Mouse (Mus musculus): ENCODE data around the gene Dhx15. TPM values are rescaled to one million over a fixed set of nuclear protein-coding genes. Genes with fewer than 3 reads are reported as not detected.

Dhx15 gene
- polyA plus RNA-seq, 1 experiment from 2014 or later = 179 TPM

DNA sequence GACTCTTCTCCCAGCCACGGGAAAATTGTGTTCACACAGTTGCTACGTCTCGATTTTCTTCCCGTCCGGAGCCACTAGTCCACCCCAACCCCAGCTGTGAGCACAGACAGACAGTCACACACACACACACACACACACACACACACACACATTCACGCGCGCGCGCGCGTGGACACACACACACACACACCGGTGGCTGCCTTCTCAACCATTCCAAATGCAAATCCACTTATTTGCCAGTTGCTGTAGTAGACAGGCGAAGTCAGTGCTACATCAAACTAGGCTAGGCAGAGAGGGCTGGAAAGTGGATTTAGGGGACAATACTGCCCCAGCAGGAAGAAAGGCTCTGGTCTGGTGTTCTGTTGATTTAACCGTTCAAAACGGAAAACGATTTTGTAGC lies 73.9 kb downstream of the Dhx15 start:
- WGBS = 6% methylated on average over 17 of the region's 17 CpGs
- 0 out of 2 replicates have a peak, but pooled peaks have one; percentile 0 for ATAC-seq (ENCODE audit: low FRiP score)
- no peak overlapping the region for H3K9ac ChIP-seq

DNA sequence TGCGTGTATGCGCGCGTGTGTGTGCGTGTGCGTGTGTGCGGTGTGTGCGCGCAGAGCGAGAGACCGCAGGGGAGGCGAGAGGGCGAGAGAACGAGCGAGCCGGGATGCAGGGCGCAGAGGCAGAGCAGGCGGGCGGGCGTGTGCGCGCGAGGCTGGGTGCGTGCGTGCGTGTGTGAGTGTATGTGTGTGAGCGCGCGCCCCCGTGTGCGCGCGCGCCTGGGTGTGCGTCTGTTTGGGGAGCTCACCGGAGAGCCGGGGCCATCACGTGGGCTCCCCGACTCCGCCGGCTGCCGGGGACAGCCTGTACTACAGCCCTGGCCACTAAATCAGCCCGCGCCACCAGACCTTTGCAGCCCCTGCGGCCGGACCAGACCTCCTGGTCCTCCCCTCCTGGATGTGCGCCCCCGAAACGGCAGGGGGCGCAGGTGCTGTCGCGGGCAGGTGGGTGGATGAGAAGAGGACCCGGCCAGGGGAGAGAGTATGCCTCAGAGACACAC lies 74.4 kb downstream of the Dhx15 start:
- ATAC-seq (ENCODE audit: low FRiP score) = peak; percentile 88
- Histone ChIP-seq H3K27ac (peak overlapping the region; percentile 71; the same call in 1 of the 2 replicates), H3K4me3 (peak overlapping the region; percentile 65), H3K36me3 (no peaks in the 10 kb centered on the region), H3K9ac (peak overlapping the region; percentile 64), H3K27me3 (peaks cover 47% of the 10 kb centered on the region), H3K9me3 (replicated peaks) (no peaks in the 10 kb centered on the region), H3K4me2 (replicated peaks) (peak overlapping the region; percentile 96), H3K4me1 (peaks cover 26% of the 10 kb centered on the region)
- under 1% methylated on average over 42 of the region's 53 CpGs for WGBS

More for the DNA sequence above, 73.9 kb downstream of the Dhx15 start:
- Histone ChIP-seq H3K4me2 (replicated peaks) (peak overlapping the region; percentile 96), H3K9me3 (replicated peaks) (no peaks in the 10 kb centered on the region), H3K27me3 (peaks cover 42% of the 10 kb centered on the region), H3K4me1 (peaks cover 26% of the 10 kb centered on the region), H3K4me3 (peak overlapping the region; percentile 65), H3K36me3 (no peaks in the 10 kb centered on the region), H3K27ac (no peak overlapping the region)

DNA sequence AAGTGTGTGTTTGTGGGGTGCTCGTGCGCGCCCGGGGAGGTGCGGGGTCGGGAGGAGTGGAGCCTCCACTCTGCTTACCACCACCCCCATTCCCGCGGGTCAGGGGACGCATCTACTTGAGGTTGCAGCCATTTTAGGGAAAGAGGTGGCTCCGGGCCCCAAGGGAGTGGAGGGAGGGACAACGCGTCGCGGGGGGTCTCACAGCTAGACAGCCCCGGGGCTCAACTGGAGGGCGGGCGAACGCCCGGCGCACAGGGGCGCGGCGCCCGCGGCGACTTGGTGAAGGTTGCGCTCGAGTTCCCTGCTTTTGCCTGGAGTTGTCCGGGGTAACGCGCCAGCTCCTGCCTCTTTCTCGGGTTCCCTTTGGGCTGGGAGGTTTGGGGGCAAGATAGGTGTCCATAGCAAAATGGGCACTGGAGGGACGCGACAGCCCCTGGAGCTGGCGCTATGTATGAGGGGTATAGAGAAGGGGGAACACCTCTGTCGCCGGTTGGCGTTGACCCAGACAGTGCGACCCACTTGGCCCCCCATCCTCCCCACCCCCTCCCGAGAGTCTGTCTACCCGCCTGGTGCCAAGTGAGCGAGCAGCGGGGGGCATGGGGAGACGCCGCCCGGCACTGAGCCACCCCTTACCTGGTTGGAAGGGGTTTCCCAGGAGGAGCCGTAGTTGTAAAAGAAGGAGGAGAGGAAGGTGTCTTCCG lies 75.4 kb downstream of the Dhx15 start:
- Histone ChIP-seq H3K27me3 (peaks cover 55% of the 10 kb centered on the region), H3K9me3 (replicated peaks) (no peaks in the 10 kb centered on the region), H3K4me2 (replicated peaks) (peak overlapping the region; percentile 96), H3K36me3 (no peaks in the 10 kb centered on the region), H3K4me3 (peak overlapping the region; percentile 65), H3K27ac (no peak overlapping the region), H3K4me1 (peaks cover 26% of the 10 kb centered on the region), H3K9ac (peak overlapping the region; percentile 64)
- ATAC-seq (ENCODE audit: low FRiP score) = peak; percentile 36
- under 1% methylated on average over 48 of the region's 48 CpGs for WGBS

DNA sequence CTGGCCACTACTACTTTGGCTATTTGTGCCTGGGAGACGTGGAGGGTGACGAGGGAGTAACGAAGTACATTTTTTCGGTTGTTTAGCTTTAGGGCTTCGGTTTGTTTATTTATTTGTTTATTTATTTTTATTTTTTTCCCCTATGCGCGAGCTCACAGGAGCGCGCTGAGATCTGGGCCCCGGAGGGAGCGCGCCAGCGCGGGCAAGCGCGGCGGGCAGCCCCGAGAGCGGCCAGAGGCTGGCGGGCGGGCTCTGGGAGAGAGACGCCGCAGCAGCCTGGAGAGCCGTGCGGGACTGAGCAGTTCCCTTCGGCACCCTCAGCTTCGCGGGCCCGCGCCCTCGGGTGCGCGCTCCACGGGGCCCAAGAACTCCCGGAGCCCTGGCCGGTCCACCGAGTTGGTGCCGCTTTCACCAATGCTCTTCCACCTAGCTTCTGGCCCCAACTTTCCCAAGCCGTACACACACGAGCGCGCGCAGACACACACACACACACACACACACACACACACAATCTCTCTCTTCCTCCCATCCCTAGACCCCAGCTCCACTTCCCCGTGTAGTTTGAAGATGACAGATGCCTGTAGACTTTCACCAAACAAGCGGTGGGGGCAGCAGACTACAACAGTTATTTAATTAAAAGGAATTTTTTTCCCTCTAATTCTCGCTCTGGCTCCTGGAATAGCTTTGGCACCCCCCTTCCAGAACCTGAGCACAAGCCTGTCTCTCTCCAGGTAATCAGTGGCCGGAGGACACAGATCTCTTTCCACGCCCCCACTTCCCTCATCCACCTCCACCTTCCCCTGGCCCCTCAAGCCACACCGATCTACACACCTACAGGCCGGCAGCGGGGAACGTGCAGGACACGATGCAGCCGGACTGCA lies 76.2 kb downstream of the Dhx15 start:
- H3K4me2 ChIP-seq (replicated peaks) = peak overlapping the region; percentile 96
- WGBS = under 1% methylated on average over 44 of the region's 54 CpGs
- H3K4me3 ChIP-seq = peak overlapping the region; percentile 65
- H3K9ac ChIP-seq = peak overlapping the region; percentile 64
- H3K27me3 ChIP-seq = peaks cover 60% of the 10 kb centered on the region
- no peaks in the 10 kb centered on the region for H3K36me3 ChIP-seq
- peak; percentile 30 for ATAC-seq (ENCODE audit: low FRiP score)
- peaks cover 26% of the 10 kb centered on the region for H3K4me1 ChIP-seq
- no peaks in the 10 kb centered on the region for H3K9me3 ChIP-seq (replicated peaks)
- H3K27ac ChIP-seq = no peak overlapping the region

DNA sequence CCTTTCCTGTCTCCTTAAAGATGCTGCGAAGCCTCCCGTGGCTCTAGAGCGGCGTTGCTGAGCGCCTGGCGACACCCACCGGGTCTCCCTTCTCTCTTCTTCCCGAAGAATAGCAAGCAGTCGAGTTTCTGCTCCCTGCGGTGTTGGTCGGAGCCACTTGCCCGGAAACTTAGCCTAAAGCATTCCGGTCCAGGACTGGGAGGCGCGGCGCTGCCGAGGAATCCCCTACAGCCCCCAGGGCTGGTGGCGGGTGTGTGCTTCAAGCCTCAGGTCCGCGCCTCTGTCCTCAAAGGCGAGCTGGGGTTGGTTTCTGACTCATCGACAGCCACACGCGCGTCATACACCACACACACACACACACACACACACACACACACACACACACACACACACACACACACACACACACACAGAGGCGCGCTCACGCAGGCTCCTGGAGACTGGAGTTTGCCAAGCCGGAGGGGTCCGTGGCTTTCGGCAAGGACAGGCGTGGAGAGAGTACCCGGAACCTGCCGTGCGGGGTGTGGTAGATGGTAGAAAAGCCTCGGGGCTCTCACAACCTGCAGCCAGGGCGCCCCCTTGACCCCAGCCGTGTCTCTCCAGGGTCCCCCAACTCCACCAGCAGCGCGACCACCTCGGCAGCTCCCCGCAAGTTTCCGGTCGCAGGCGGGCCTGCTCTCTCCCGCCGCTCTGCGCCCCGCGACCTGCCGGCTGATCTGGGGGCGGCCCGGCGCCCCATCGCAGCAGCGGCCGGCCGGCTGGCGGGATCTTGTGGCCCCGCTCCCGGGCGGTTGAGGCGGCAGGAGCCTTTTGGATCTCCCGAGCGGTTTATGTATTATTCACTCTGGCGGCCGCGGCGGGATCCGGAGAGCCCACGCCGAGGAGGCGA lies 77.1 kb downstream of the Dhx15 start:
- H3K4me2 ChIP-seq (replicated peaks) = peak overlapping the region; percentile 96
- H3K4me3 ChIP-seq = peak overlapping the region; percentile 65
- peak overlapping the region; percentile 60 for H3K9ac ChIP-seq
- H3K36me3 ChIP-seq = no peaks in the 10 kb centered on the region
- peaks cover 56% of the 10 kb centered on the region for H3K27me3 ChIP-seq
- no peak overlapping the region for H3K27ac ChIP-seq
- peaks cover 26% of the 10 kb centered on the region for H3K4me1 ChIP-seq
- no peak for ATAC-seq (ENCODE audit: low FRiP score)
- WGBS = under 1% methylated on average over 64 of the region's 73 CpGs
- H3K9me3 ChIP-seq (replicated peaks) = no peaks in the 10 kb centered on the region

DNA sequence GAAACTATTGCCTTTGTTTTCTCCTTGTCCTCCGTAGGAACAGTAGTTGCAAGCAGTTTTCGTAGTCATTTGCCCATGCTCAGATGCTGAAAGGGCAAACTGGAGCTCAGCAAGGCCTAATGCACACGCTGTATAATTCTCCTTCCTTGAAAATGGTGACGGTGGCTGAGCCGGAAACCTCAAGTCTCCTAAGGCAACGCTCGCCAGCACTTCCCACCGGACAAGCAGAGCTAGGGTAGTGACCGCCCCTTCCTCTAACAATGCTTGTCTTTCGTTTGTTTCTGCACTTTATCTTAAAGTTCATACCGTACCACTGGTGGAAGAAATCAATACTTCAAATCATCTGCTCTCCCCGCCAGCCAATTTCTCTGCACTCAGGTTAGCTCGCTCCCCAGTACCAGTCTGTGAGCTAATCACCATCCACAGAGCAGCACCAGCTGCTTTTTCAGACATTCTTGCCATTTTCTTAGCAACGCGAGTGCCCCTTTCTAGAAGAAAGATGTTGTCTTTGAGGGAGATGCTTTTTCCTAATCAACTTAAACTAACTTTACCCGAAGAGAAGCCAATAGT lies 78.0 kb downstream of the Dhx15 start:
- WGBS = 4% methylated on average over 16 of the region's 16 CpGs
- H3K9ac ChIP-seq = no peak overlapping the region

DNA sequence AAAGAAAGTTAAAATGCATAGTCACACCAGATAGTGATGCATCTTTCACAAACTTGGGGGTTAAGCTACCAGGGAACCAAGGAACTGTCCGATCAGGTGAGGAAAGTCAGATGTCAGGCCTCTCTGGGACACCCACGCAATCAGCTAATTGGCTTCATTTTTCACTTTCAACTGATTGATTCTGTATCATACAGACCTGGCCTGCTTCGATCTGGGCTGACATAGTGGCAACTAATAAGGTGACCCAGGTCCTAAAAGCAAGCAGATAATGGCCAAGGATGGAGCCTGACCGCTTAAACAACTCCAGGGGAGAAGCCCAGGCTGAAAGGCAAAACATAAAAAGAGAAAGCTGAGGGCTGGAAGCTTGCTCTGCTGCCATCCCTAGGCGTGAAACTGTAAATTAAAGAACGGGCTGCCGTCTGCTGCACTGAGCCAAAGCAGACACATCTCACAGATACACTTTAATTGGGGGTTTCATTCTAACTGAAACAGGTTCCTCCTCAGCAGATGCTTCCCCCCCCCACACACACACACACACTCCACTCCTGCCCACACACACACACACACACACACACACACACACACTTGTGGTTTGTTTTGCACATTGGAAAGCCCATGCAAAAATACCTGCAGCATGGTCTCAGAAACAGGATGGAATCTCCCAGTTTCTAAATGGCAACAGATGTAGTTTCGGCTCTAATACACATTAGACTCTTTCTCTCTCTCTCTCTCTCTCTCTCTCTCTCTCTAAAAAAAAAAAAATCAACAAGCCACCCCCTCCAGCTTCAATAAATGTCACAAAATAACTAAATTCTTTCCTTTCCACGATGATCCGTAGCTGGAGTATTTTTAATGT lies 79.3 kb downstream of the Dhx15 start:
- H3K9me3 ChIP-seq (replicated peaks) = no peaks in the 10 kb centered on the region
- H3K27me3 ChIP-seq = peaks cover 51% of the 10 kb centered on the region
- ATAC-seq (ENCODE audit: low FRiP score) = no peak
- H3K4me2 ChIP-seq (replicated peaks) = no peak overlapping the region
- no peak overlapping the region for H3K27ac ChIP-seq
- no peaks in the 10 kb centered on the region for H3K36me3 ChIP-seq
- peaks cover 22% of the 10 kb centered on the region for H3K4me1 ChIP-seq
- WGBS = 50% methylated on average over 10 of the region's 10 CpGs
- no peak overlapping the region for H3K4me3 ChIP-seq
- H3K9ac ChIP-seq = no peak overlapping the region

More for the DNA sequence above, 78.0 kb downstream of the Dhx15 start:
- Histone ChIP-seq H3K36me3 (no peaks in the 10 kb centered on the region), H3K4me1 (peaks cover 26% of the 10 kb centered on the region), H3K27me3 (peaks cover 51% of the 10 kb centered on the region), H3K4me3 (peak overlapping the region; percentile 65; the same call in 1 of the 2 replicates), H3K9me3 (replicated peaks) (no peaks in the 10 kb centered on the region), H3K4me2 (replicated peaks) (peak overlapping the region; percentile 96), H3K27ac (no peak overlapping the region)
- no peak for ATAC-seq (ENCODE audit: low FRiP score)

Small RNA genes lying within 50 kb of the gene (microRNA-seq; reads per million reads assigned to microRNA genes)
- not detected for gene Mir6417

Other genes starting within 250 kb of the Dhx15 start
- 0.46 and 0.70 TPM in 2 replicates for gene Sod3, start 173.3 kb upstream of the Dhx15 start, polyA plus RNA-seq (2016; fragmentation: Nextera tagmentation; extraction: Ambion mirVana)